Mouse (Mus musculus) erythroblast, embryonic 14.5 days (primary cell): ENCODE data around the gene Gemin7.

Source experiments
- GATA1 ChIP-seq: IDR thresholded peaks from 2 replicates; pipeline ENCODE4 v1.6.1; 2012; ENCODE audit warnings: low read length, inconsistent platforms, mixed read lengths
- TAL1 ChIP-seq: IDR thresholded peaks from 3 replicates; pipeline ENCODE4 v1.6.1; 2012; ENCODE audit warnings: low read length, inconsistent platforms, mixed read lengths

DNA sequence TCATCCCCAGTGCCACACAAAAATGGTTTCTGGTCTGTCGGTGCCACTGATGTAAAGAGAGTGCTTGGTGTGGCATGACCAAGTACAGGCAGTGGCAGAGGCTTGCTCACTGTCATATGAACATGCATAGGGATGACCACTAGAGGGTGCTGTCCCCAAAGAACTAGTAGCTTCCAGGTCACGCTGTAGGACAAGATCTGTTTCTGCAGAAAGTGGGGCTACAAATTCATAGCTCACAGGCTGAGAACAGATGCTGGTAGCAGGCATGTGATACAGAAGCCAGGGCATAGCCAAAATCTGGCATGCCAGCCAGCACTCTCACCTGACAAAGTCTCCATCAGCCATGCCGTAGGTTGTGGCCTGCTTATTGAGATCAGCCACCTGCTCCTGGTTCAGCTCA, 12.5 kb upstream of the Gemin7 start:
- TF ChIP-seq GATA1: no peak
- no peak for TF ChIP-seq TAL1
